Mouse (Mus musculus) gastrocnemius, adult 8-10 months (tissue): ENCODE measurements at regions not wholly inside any gene's neighbourhood (a gene's known extent, or its start where the extent isn't known, plus 50 kb on each side); places are given as distances from the start of the nearest gene placed in this dataset.

ENCODE experiments used
- DNase-seq, 2 experiments: peaks; one replicate each; pipeline ENCODE4 v3.0.0; 2022; ENCODE audit warnings: low spot score in 2 of 2

GRCm38 (mm10) chr8:87019795-87020194 is 134.7 kb upstream of the N4bp1 start:
- DNase-seq = no peak

DNA sequence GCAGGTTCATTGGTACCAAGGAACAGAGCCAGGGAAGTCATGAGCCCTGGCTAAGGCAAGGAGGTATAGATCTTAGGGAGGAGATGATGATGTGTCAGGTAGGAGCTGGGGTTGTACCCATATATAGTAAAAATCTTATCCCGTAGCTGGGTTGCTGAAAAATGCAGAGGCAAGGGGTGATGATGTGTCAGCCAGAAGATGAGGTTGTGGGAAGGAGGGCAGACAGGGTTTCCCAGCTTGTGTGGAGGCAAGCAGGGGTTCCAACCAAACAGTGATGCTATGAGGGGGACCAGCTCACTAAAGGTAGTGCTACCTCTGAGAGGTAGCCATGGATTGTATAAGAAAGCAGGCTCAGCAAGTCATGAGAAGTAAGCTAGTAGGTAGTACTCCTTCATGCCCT is 90.5 kb upstream of the N4bp1 start:
- DNase-seq = no peak

GRCm38 (mm10) chr8:86971736-86972135 is 86.7 kb upstream of the N4bp1 start:
- no peak for DNase-seq

DNA sequence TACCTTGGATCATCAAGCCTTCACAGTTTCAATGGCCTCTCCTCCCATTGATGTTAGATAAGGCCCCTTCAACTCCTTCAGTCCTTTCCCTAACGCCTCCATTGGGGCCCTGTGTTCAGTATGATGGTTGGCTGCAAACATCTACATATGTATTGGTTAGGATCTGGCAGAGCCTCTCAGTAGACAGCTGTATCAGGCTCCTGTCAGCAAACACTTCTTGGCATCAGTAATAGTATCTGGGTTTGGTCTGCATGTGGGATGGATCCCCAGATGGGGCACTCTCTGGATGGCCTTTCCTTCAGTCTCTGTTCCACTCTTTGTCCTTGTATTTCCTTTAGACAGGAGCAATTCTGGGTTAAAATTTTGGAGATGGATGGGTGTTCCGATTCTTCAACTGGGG is 84.0 kb upstream of the N4bp1 start:
- DNase-seq = no peak

DNA sequence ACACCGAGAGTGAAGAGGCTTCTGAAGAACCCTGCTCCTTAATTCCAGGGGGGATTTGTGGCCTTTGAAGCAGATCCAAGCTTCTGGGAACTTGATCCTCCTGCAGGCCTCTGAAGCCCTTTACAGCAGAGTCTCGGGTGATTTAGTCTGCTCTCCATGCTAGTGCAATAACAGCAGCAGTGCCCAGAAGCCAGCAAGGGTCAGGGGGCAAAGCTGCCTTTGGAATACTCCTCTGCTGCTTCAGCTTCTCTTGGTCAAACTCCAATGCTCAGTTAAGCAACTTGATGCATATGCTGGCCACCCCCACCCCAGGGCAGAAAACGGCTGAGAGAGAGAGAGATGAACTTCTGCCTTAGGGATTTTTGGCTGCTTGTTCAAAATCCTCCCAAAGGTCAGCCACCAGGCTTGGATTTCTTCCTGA is 82.8 kb upstream of the N4bp1 start:
- peak; percentile 35 to 73 for DNase-seq

GRCm38 (mm10) chr8:86961218-86962195 is 76.4 kb upstream of the N4bp1 start:
- DNase-seq = no peak
